Mouse (Mus musculus): ENCODE measurements around the gene Mrgprb5.

The Mrgprb5 gene

DNA sequence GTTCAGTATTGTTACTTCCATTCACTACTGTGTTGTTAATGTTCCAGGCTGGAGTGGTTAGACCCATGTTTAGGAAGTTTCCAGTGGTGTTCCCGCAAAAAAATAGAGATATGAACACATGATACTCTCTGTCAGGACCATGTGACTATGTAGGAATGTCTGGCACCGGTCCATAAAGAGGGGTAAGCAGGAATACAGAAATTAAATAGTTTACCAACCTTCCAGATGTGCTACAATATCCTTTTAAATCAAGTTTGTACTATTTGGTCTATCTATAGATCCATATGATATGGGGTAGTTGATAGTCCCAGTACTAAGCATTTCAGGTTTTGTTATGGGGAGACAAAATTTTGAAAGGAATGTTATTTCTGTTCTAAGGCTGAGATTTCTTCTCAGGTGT is at the start of gene Mrgprb5:
Gene Mrgprb5 (minus strand): TSS at position 101 of the 400 bp plus-strand sequence.
- in situ Hi-C loops (cut with MboI, MseI), result no loop called here

DNA sequence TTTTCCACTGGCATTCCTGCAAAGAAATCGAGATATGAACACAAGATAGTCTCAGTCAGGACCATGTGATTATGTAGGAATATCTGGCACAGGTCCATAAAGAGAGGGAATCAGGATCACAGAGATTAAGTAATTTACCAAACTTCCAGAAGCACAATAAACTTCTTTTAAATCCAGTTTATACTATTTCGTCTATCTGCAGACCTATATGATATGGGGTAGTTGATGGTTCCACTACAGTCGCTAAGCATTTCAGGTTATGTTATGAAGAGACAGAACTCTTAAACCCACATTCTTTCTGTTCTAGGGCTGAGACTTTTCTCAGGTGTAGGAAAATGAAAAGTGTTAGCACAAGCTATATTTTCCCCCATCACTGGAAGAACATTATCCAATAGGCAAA is 30.4 kb upstream of the Mrgprb5 start, which contains the start of gene Mrgprb4:
Gene Mrgprb4 (minus strand): TSS at position 101 of the 400 bp plus-strand sequence.
- in situ Hi-C loops (cut with MboI, MseI), result no loop called here

DNA sequence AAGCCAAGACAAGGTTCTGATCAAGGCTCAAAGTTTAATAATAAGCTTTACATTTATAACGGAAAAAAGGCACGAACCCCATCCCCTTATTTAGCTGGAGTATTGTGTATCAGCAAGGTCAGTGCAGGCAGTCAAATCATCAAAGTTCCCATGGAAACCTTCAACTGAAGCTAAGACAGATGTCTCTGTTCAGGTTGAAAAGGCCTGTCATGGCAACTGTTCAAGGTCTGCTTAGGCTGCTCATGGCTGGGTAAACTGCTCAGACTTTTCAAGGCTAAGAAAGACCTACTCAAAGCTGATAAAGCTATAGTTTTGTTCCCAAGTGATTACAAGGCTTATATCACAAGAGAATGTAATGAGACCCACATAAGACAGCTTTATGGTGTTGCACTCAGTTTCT is 1.3 kb downstream of the Mrgprb5 start:
- in situ Hi-C loops (cut with MboI, MseI), result no loop called here

DNA sequence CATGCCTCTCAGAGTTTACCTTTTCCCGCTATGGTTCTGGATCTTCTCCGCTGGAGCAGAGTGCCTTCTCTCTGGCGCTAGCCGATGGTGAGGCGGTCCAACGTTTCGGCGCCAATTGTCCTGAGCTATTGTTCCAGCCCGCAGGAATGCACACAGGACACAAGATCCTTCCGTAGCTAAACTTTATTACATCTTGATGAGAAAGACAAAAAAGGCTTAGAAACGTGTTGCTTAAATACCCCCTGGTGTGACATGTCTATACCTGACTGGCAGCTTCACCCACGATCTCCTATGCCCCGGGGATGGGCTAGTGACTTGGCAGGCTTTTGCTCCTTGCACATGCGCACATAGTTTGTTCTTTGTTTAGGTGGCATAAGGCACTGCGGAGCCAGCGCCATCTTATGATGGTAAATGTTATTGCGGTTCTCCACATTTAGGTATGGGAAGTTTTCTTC is 30.5 kb downstream of the Mrgprb5 start:
- in situ Hi-C loops (cut with MboI, MseI), result loop anchor here (25.0 kb wide), 1 partner anchor 1499 kb away; the partner anchor contains the start of gene Dbx1

DNA sequence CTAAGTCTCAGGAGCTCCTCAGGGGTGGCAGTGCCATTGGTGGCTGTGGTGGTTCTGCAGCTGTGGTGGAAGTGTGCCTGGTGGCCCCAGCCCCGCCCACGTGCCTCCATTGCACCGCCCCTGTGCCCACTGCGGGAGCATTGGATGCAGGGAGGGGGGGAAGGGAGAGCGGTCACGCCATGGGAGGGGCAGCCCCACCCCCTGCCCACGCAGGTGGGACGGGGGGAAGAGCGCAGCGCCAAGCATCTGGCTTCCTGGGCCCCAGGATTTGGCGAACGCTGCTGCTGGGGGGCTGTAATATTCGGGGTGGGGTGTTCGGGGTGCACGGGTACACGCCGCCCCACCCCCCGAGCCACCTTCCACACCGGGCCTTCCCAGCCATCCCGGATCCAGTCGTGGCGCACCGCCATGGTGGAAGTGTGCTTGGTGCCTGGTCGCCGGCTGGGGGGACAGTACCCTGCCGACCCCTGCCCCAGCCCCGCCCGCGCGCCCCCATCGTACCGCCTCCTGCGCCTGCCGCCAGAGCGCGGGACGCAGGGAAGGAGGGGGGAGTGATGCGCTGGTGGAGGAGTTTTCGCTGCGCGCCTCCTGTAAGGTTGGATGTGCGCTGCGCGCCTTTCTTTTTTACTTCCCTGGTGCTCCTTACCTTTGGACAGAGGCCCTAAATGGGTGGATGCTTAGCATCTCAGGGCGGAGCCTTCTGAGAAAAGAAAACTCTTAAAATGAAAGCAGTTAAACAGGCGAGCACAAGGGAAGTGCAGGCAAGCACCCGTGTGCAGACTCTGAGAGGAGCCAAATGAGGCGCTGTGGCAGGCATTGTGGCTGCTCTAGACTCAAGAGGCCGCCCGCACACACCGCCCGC is 31.4 kb downstream of the Mrgprb5 start:
- in situ Hi-C loops (cut with MboI, MseI), result loop anchor here (25.0 kb wide), 1 partner anchor 1500 kb away; the partner anchor contains the start of gene Dbx1

- in situ Hi-C loops (cut with MboI, MseI), result loop anchor here (25.0 kb wide), 1 partner anchor 1505 kb away; the partner anchor contains the start of gene Dbx1
Observed at GRCm38 (mm10) chr7:48132674-48133073, 36.1 kb downstream of the Mrgprb5 start.

- in situ Hi-C loops (cut with MboI, MseI), result loop anchor here (25.0 kb wide), 1 partner anchor 1505 kb away; the partner anchor contains the start of gene Dbx1
Observed at GRCm38 (mm10) chr7:48132247-48132646, 36.6 kb downstream of the Mrgprb5 start.

GRCm38 (mm10) chr7:48131820-48132219 is 37.0 kb downstream of the Mrgprb5 start:
- in situ Hi-C loops (cut with MboI, MseI), result loop anchor here (25.0 kb wide), 1 partner anchor 1505 kb away; the partner anchor contains the start of gene Dbx1

DNA sequence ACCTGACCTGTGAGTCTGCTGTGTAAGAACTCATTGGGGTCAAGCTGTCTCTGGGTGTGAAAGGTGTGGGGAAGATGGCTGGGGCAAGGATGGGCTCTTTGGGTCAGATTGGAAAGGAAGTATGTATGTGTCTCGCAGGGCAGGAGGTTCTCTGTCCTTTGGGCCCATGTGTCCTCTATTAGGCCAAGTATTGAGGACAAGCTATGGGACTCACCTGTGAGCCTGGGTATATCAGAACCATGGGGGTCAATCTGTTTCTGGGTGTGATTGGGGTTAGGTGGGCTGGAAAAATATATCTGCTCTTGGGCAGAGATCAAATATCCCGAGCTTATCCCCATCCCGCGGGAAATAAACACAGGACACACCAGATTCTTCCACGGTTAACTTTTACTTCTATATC is 45.0 kb downstream of the Mrgprb5 start:
- in situ Hi-C loops (cut with MboI, MseI), result no loop called here

Measured in T-helper 2 cell (primary cell).